ENCODE assay signal across 8 mouse cellular contexts in the genomic region with DNA sequence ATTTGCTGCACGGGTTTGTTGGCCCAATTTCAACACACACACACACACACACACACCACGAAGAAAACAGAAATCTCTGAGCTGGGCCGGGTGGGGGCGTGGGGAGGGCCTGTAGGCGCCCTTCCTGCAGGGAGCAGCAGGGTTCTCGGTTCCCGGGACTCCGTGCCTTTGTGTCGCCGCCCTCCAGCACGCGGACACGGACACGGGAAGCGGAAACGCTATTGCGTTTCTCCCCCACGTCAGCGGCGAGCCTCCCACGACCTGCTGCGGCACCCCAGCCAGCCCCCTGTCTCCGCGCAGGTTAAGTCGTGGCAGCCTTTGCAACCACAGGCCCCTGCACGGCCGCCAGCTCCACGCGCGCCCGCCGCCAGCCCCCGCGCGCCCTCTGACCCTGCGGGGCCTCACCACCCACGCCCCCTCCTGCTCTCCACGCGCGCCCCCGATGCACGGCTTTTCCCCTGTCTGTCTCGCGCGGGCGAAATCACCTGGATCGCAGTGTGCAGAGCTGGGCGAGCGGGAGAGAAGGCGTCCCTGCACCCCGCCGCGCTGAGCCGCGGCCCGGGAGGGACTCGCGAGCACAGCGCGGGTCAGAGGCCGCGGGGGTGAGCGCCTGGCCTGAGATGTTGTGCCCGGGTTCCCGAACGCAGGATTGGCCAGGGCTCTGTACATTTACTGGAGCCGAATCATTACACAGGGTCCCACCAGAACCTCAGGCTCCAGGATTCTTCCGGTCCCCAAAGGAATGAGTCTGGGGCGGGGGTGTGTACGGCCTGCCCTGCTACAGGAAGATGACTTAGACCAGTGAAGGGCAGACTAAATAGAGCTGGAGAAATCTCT. TPM values are rescaled to one million over a fixed set of nuclear protein-coding genes. Genes with fewer than 3 reads are reported as not detected.
DNase-seq lines count a peak whose midpoint lies in the region; ATAC-seq and TF ChIP-seq lines count a peak whose summit lies in the region.

A gene (minus strand): TSS at position 729 of the 837 bp plus-strand sequence.

- peak within 1 kb of the TSS; percentile 57 for H3K4me3 ChIP-seq in hindbrain, postnatal 0 days (ENCODE audit: low read length)
- H3K4me3 ChIP-seq in left cerebral cortex, adult 2 months, result peak within 1 kb of the TSS; percentile 78
- H3K4me3 ChIP-seq in macrophage (ENCODE audit: inconsistent target), result peak within 1 kb of the TSS; percentile 24

- H3K4me1 ChIP-seq in hindbrain, postnatal 0 days (ENCODE audit: insufficient read depth, low read length), result peaks cover 6% of the 10 kb centered on the region

- no peaks in the 10 kb centered on the region for H3K79me2 ChIP-seq in macrophage (ENCODE audit: inconsistent target)

- H3K4me2 ChIP-seq in hindbrain, postnatal 0 days (ENCODE audit: low read depth, low read length), result peak within 1 kb of the TSS; percentile 89

- peak; percentile 86 for ATAC-seq in hindbrain, postnatal 0 days

- peak; percentile 71 for DNase-seq in ZHBTc4 (ENCODE audit: low read depth, low spot score)
- peak; percentile 66 to 67 for DNase-seq in cerebellum, postnatal 36 days
- peak; percentile 77 for DNase-seq in gastrocnemius, postnatal 14 days
- DNase-seq in hindbrain, postnatal 0 days (ENCODE audit: low spot score), result peak; percentile 72
- DNase-seq in left cerebral cortex, adult 2 months (ENCODE audit: extremely low spot score in 1 of 2, low spot score in 2 of 2), result peak; percentile 74 to 80
- peak; percentile 82 for DNase-seq in right cerebral cortex, adult 18-20 months
- DNase-seq in urinary bladder, adult 2 months (ENCODE audit: low spot score), result peak; percentile 56

- no peaks in the 10 kb centered on the region for H3K36me3 ChIP-seq in hindbrain, postnatal 0 days (ENCODE audit: insufficient read depth, low read length)
- no peaks in the 10 kb centered on the region for H3K36me3 ChIP-seq in macrophage (ENCODE audit: inconsistent target)

- TF ChIP-seq CTCF in hindbrain, postnatal 0 days (IDR thresholded peaks at IDR 0.05; ENCODE audit: low read depth), result no peak; the same call in 1 of the 2 replicates
- no peak for TF ChIP-seq CTCF in left cerebral cortex, adult 2 months (IDR thresholded peaks at IDR 0.05)

- peak within 1 kb of the TSS; percentile 80 for H3K9ac ChIP-seq in hindbrain, postnatal 0 days (replicated peaks; ENCODE audit: low read length)

- no peaks in the 10 kb centered on the region for H3K27me3 ChIP-seq in hindbrain, postnatal 0 days (ENCODE audit: insufficient read depth, low read length)

- 1% methylated on average over 67 of the region's 70 CpGs for WGBS in hindbrain, postnatal 0 days
- under 1% methylated on average over 46 of the region's 70 CpGs for WGBS in macrophage (ENCODE audit: missing documents)

- peak within 1 kb of the TSS; percentile 87 for H3K27ac ChIP-seq in hindbrain, postnatal 0 days
- H3K27ac ChIP-seq in left cerebral cortex, adult 2 months, result peak within 1 kb of the TSS; percentile 96
- H3K27ac ChIP-seq in macrophage, result peak within 1 kb of the TSS; percentile 25

- no peaks in the 10 kb centered on the region for H3K9me3 ChIP-seq in hindbrain, postnatal 0 days (ENCODE audit: low read length)

- intact Hi-C loops in gastrocnemius, postnatal 14 days (cut with DNase I; ENCODE audit: low total_unique reads), result no loop called here
- intact Hi-C loops in left cerebral cortex, adult 2 months (cut with DNase I), result loop anchor here (2.0 kb wide), 1 partner anchor 38 kb away; no protein-coding TSS in a partner anchor

RNA-seq across cellular contexts. Expression of the gene that starts here (rescaled TPM):
- total RNA-seq in gastrocnemius, postnatal 14 days (2021), result 1 to 10 TPM; 1.4 to 2.0 TPM
- total RNA-seq in hindbrain, postnatal 0 days (2014; rRNA removed), result 5.4 and 6.9 TPM in 2 replicates
- polyA plus RNA-seq in hindbrain, postnatal 0 days (2015; fragmentation: Nextera tagmentation; extraction: Ambion mirVana), result 3.5 and 3.7 TPM in 2 replicates
- 1 to 10 TPM in 1 of 2 experiments, under 1 TPM in 1; 0.81 to 1.3 TPM for total RNA-seq in left cerebral cortex, adult 2 months (2021)
- total RNA-seq in macrophage (2018; cell fraction: chromatin; rRNA removed), result 10 to 100 TPM in 20 of 26 experiments, 1 to 10 TPM in 6; 2.7 to 21.3 (median 12.9) TPM
- total RNA-seq in macrophage (2018; cell fraction: cytosol; rRNA removed), result 1 to 10 TPM; 1.1 to 3.1 (median 1.7) TPM
- 10 to 100 TPM in 2 of 26 experiments, 1 to 10 TPM in 24; 1.7 to 10.6 (median 6.9) TPM for total RNA-seq in macrophage (2018; cell fraction: nucleus; rRNA removed)
- 0.78 to 1.7 TPM (median 0.85 TPM) in 3 replicates for polyA plus RNA-seq in macrophage (2018)
- 2.7 and 3.1 TPM in 2 replicates for polyA plus RNA-seq in urinary bladder, adult 2 months (2012; rRNA removed)

Comparison
In these comparisons a context has a peak if more than half of its experiments do, and no peak if none do; other contexts are left out.
1. Peak in every context shown above with its lines: DNase-seq, ATAC-seq, H3K4me3 ChIP-seq and H3K27ac ChIP-seq.
2. H3K27ac ChIP-seq: peak in every context shown above with its lines; median percentile 96 in left cerebral cortex, adult 2 months; 87 in hindbrain, postnatal 0 days; 25 in macrophage.
3. H3K4me3 ChIP-seq: peak in every context shown above with its lines; median percentile 78 in left cerebral cortex, adult 2 months; 57 in hindbrain, postnatal 0 days; 24 in macrophage.